Mouse (Mus musculus) MEL (cell line): ENCODE measurements around the gene Olfr685.

Source experiments
- CTCF ChIP-seq, 3 experiments: IDR thresholded peaks in 2 of 3; conservative IDR thresholded peaks in 1 of 3; 2 replicates each; pipeline ENCODE4 v1.5.1; 2011 to 2012; ENCODE audit warnings: low read length in 3 of 3, low read depth in 2 of 3, mild to moderate bottlenecking in 2 of 3, improper control_type of control experiment in 1 of 3, inconsistent platforms in 1 of 3, mixed read lengths in 1 of 3, moderate library complexity in 1 of 3; ENCODE audit not compliant: control insufficient read depth in 1 of 3, insufficient read depth in 1 of 3, poor library complexity in 1 of 3, severe bottlenecking in 1 of 3
- EP300 ChIP-seq, 2 experiments: IDR thresholded peaks; 2 replicates each; pipeline ENCODE4 v1.6.1; 2011; ENCODE audit warnings: improper control_type of control experiment in 2 of 2, low read length in 2 of 2, low read depth in 1 of 2, mild to moderate bottlenecking in 1 of 2
- GABPA ChIP-seq: IDR thresholded peaks from 2 replicates; pipeline ENCODE4 v1.6.1; 2012; ENCODE audit warnings: low read depth, mild to moderate bottlenecking, inconsistent platforms, low read length, improper control_type of control experiment, moderate library complexity
- MAFK ChIP-seq: IDR thresholded peaks from 2 replicates; pipeline ENCODE4 v1.6.1; 2011; ENCODE audit warnings: low read depth, mild to moderate bottlenecking, low read length, improper control_type of control experiment, borderline replicate concordance
- MAX ChIP-seq: IDR thresholded peaks from 2 replicates; pipeline ENCODE4 v1.6.1; 2011; ENCODE audit warnings: low read length, improper control_type of control experiment
- NRF1 ChIP-seq: IDR thresholded peaks from 2 replicates; pipeline ENCODE4 v1.6.1; 2014; ENCODE audit warnings: low read depth, mild to moderate bottlenecking, inconsistent platforms, low read length, improper control_type of control experiment, moderate library complexity; ENCODE audit not compliant: poor library complexity, insufficient read depth, severe bottlenecking
- POLR2A ChIP-seq, 2 experiments: IDR thresholded peaks; 2 replicates each; pipeline ENCODE4 v1.6.1; 2011 to 2012; ENCODE audit warnings: low read length in 2 of 2, mild to moderate bottlenecking in 2 of 2, control low read depth in 1 of 2, improper control_type of control experiment in 1 of 2, low read depth in 1 of 2, moderate library complexity in 1 of 2; ENCODE audit not compliant: control insufficient read depth in 1 of 2, insufficient read depth in 1 of 2, poor library complexity in 1 of 2
- TAL1 ChIP-seq: IDR thresholded peaks from 2 replicates; pipeline ENCODE4 v1.6.1; 2012; ENCODE audit warnings: mild to moderate bottlenecking, inconsistent platforms, low read length, moderate library complexity, mixed read lengths
- TBP ChIP-seq: IDR thresholded peaks from 2 replicates; pipeline ENCODE4 v1.8.0; 2011; ENCODE audit warnings: low read depth, low read length, improper control_type of control experiment
- TCF12 ChIP-seq: IDR thresholded peaks from 2 replicates; pipeline ENCODE4 v1.6.1; 2014; ENCODE audit warnings: low read depth, mild to moderate bottlenecking, inconsistent platforms, low read length, improper control_type of control experiment, moderate library complexity
- ZKSCAN1 ChIP-seq: IDR thresholded peaks from 2 replicates; pipeline ENCODE4 v1.6.1; 2012; ENCODE audit warnings: low read depth, mild to moderate bottlenecking, inconsistent platforms, low read length, improper control_type of control experiment, moderate library complexity
- ZNF384 ChIP-seq: IDR thresholded peaks from 2 replicates; pipeline ENCODE4 v1.6.1; 2012; ENCODE audit warnings: low read depth, mild to moderate bottlenecking, inconsistent platforms, low read length, improper control_type of control experiment

DNA sequence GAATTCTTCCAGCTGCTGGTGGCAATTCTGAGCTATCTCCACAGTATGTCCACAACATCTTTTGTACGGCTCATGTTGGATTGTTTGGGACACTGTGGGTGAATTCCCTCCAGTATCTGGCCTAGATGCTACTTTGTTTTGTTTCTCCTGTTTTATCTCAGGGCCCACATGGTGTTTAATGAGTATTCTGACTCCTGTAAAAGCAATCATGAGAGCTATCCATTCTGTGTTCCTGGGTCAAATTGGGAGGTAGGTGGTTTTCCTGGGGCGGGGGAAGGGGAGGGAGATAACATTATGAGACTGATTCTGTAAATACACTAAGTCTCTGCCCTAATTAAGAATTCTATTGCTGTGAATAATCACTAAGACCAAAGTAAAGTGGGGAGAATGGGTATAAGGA is 43.6 kb upstream of the Olfr685 start:
- TF ChIP-seq CTCF (IDR thresholded peaks at IDR 0.05 in 2 of 3, conservative IDR thresholded peaks at IDR 0.05 in 1 of 3; ENCODE audit: control insufficient read depth in 1 of 3, insufficient read depth in 1 of 3, low read depth in 2 of 3, low read length in 3 of 3, poor library complexity in 1 of 3, severe bottlenecking in 1 of 3) (no peak), TCF12 (no peak), POLR2A (IDR thresholded peaks at IDR 0.05; ENCODE audit: control insufficient read depth in 1 of 2, insufficient read depth in 1 of 2, low read depth in 1 of 2, low read length in 2 of 2, poor library complexity in 1 of 2) (no peak), EP300 (IDR thresholded peaks at IDR 0.05; ENCODE audit: low read depth in 1 of 2, low read length in 2 of 2) (no peak), MAX (no peak), NRF1 (no peak), TBP (no peak), MAFK (no peak), ZNF384 (no peak), GABPA (no peak), ZKSCAN1 (no peak), TAL1 (no peak)
